Mouse (Mus musculus) myocyte (in vitro differentiated cells): ENCODE measurements around the gene Utp3. TPM values are rescaled to one million over a fixed set of nuclear protein-coding genes. Genes with fewer than 3 reads are reported as not detected.

ENCODE experiments used
- H3K27me3 ChIP-seq: one replicate; pipeline ENCODE4 v1.6.1; 2011; ENCODE audit not compliant: control insufficient read depth, insufficient read depth, insufficient read length
- H3K36me3 ChIP-seq: one replicate; pipeline ENCODE4 v1.6.1; 2011; ENCODE audit not compliant: control insufficient read depth, insufficient read depth
- H3K4me2 ChIP-seq: one replicate; pipeline ENCODE4 v1.6.1; 2011; ENCODE audit warnings: low read depth, control low read depth
- H3K4me3 ChIP-seq: one replicate; pipeline ENCODE4 v1.5.1; 2011; ENCODE audit warnings: mild to moderate bottlenecking, control low read depth, moderate library complexity
- H3K79me2 ChIP-seq: one replicate; pipeline ENCODE4 v1.6.1; 2011; ENCODE audit not compliant: control insufficient read depth, insufficient read depth
- H3ac ChIP-seq: one replicate; pipeline ENCODE4 v1.6.1; 2011; ENCODE audit not compliant: control insufficient read depth, insufficient read length
- CEBPB ChIP-seq: IDR thresholded peaks from 2 replicates; pipeline ENCODE4 v1.6.1; 2011; ENCODE audit warnings: mild to moderate bottlenecking, moderate library complexity; ENCODE audit not compliant: poor library complexity, insufficient read depth, severe bottlenecking
- E2F4 ChIP-seq: IDR thresholded peaks from one replicate; pipeline ENCODE4 v1.6.1; 2011; ENCODE audit warnings: mild to moderate bottlenecking, control low read depth, moderate library complexity; ENCODE audit not compliant: insufficient read depth
- MAX ChIP-seq: IDR thresholded peaks from one replicate; pipeline ENCODE4 v1.6.1; 2011; ENCODE audit warnings: low read depth, mild to moderate bottlenecking, control low read depth
- MYOD1 ChIP-seq, 3 experiments: IDR thresholded peaks; one replicate each; pipeline ENCODE4 v1.6.1; 2011; ENCODE audit warnings: control low read depth in 2 of 3, low read depth in 2 of 3, mild to moderate bottlenecking in 2 of 3, moderate library complexity in 1 of 3; ENCODE audit not compliant: insufficient read length in 2 of 3, control insufficient read depth in 1 of 3
- MYOG ChIP-seq, 3 experiments: IDR thresholded peaks; one replicate each; pipeline ENCODE4 v1.6.1; 2011; ENCODE audit warnings: control low read depth in 2 of 3, low read depth in 2 of 3, mild to moderate bottlenecking in 2 of 3; ENCODE audit not compliant: insufficient read length in 2 of 3, control insufficient read depth in 1 of 3, insufficient read depth in 1 of 3
- POLR2A ChIP-seq: IDR thresholded peaks from one replicate; pipeline ENCODE4 v1.6.1; 2011; ENCODE audit warnings: low read depth, mild to moderate bottlenecking, control low read depth, moderate library complexity; ENCODE audit not compliant: insufficient read length
- POLR2AphosphoS2 ChIP-seq: IDR thresholded peaks from one replicate; pipeline ENCODE4 v1.6.1; 2011; ENCODE audit warnings: low read depth, control low read depth; ENCODE audit not compliant: insufficient read length
- REST ChIP-seq: IDR thresholded peaks from one replicate; pipeline ENCODE4 v1.6.1; 2011; ENCODE audit warnings: mild to moderate bottlenecking, control low read depth, moderate library complexity; ENCODE audit not compliant: insufficient read depth, insufficient read length
- SRF ChIP-seq: IDR thresholded peaks from one replicate; pipeline ENCODE4 v1.6.1; 2011; ENCODE audit warnings: low read depth; ENCODE audit not compliant: control insufficient read depth, insufficient read length
- TCF12 ChIP-seq: IDR thresholded peaks from one replicate; pipeline ENCODE4 v1.6.1; 2011; ENCODE audit warnings: mild to moderate bottlenecking, control low read depth; ENCODE audit not compliant: poor library complexity, insufficient read depth, severe bottlenecking
- TCF3 ChIP-seq: IDR thresholded peaks from one replicate; pipeline ENCODE4 v1.6.1; 2011; ENCODE audit warnings: low read depth, control low read depth; ENCODE audit not compliant: insufficient read length
- USF1 ChIP-seq: IDR thresholded peaks from one replicate; pipeline ENCODE4 v1.6.1; 2011; ENCODE audit warnings: low read depth, mild to moderate bottlenecking, control low read depth, moderate library complexity
- polyA plus RNA-seq: library from polyadenylated mRNA; unstranded; fragments of >200 nt; fragmentation: generic; extraction: Trizol; gene quantifications from one replicate; pipeline ENCODE4 v1.2.1, GENCODE M21; 2012; ENCODE audit warnings: missing spikeins

Utp3 gene
- polyA plus RNA-seq, 1 experiment: 34.5 TPM

DNA sequence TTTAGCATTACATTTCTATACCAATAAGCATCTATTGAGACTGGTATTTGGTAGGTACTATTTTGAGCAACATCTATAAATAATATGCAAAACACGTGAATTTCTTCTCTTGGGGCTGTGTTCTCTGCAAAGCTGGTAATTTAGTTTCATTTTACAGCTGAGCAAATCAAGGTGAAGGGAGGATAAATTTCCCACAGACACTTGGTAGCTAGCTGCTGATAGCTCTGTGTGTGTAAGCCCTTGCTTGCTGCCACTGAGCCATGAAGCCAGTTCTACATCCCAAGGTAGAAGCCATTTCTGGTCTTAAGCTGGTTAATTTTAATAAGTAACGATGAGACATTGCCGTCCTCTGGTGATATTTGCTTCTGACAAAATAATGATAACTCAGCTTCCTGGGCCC is 20.6 kb downstream of the Utp3 start:
- TF ChIP-seq SRF: no peak
- TF ChIP-seq REST: no peak
- no peak for TF ChIP-seq POLR2A
- no peak for TF ChIP-seq MAX
- Histone ChIP-seq H3K4me2 (no peak overlapping the region), H3K27me3 (no peaks in the 10 kb centered on the region), H3ac (no peak overlapping the region), H3K36me3 (no peaks in the 10 kb centered on the region), H3K79me2 (peaks cover 4% of the 10 kb centered on the region), H3K4me3 (no peak overlapping the region)

DNA sequence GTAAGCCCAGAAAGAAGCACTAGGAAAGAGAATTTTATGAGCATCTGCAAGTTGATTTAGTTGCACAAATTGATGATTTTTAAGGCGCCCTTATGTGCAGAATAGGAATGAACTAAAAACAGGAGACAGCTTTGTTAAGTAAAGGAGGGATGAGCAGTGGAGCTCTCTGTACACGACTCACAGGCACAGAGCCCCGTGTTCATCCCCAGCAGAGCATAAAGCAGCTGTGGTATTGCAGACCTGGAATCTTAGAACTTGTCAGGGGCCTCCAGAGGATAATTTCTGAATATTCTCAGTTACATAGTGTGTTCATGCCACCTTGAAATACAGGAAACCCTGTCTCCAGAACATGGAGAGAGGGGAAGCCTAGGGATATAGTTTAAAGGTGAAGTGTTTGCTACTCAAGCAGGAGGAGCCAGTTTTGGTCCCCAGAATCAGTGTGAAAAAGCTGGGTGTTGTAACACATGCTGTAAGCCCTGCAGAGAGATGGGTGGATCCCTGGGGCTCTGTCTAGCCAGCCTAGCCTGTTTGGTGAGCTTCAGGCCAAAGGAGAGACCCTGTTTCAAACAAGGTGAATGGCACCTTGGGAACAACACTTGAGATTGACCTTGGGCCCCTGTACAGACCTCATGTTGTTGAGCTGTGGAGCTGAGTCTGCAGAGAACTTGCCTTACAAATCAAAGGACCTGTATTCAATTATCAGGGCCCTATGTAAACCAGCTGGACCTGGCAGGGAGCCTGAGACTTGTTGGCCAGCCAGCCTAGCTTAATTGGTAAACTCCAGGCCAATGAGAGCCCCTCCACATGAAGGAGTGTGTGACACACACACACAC is 21.5 kb downstream of the Utp3 start:
- Histone ChIP-seq H3K36me3 (no peaks in the 10 kb centered on the region), H3K79me2 (no peaks in the 10 kb centered on the region), H3ac (no peak overlapping the region), H3K4me2 (no peak overlapping the region), H3K4me3 (no peak overlapping the region), H3K27me3 (no peaks in the 10 kb centered on the region)
- TF ChIP-seq CEBPB: no peak
- no peak for TF ChIP-seq SRF
- TF ChIP-seq E2F4: no peak
- no peak for TF ChIP-seq POLR2A
- TF ChIP-seq TCF12: no peak
- TF ChIP-seq MYOG (IDR thresholded peaks at IDR 0.05; ENCODE audit: control insufficient read depth in 1 of 3, insufficient read depth in 1 of 3, insufficient read length in 2 of 3, low read depth in 2 of 3): no peak

DNA sequence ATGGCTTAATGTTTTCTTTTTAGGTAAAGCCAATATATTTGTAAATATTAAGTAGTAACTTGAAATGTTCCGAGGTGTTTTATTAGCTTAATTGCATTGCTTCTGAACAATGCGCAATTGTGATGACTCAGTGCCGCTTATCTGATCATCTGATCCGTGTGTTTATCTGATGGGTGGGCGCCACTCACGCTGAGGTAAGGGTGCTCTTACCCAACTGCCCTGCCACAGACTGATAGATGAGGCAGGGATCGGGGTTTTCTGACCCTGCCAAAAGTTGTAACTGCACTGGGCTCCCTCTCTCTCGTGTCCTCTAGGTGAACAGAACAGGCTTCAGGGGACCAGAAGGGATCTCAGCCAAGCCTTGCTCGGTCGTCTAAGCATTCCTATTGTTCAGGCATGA is 26.4 kb downstream of the Utp3 start:
- Histone ChIP-seq H3K4me2 (no peak overlapping the region), H3K4me3 (no peak overlapping the region), H3K79me2 (peaks cover 8% of the 10 kb centered on the region), H3K27me3 (no peaks in the 10 kb centered on the region), H3ac (no peak overlapping the region), H3K36me3 (no peaks in the 10 kb centered on the region)
- no peak for TF ChIP-seq E2F4
- no peak for TF ChIP-seq USF1
- no peak for TF ChIP-seq TCF3
- no peak for TF ChIP-seq MYOD1 (IDR thresholded peaks at IDR 0.05; ENCODE audit: control insufficient read depth in 1 of 3, insufficient read length in 2 of 3, low read depth in 2 of 3)
- TF ChIP-seq CEBPB: no peak
- no peak for TF ChIP-seq POLR2A
- no peak for TF ChIP-seq MAX
- no peak for TF ChIP-seq MYOG (IDR thresholded peaks at IDR 0.05; ENCODE audit: control insufficient read depth in 1 of 3, insufficient read depth in 1 of 3, insufficient read length in 2 of 3, low read depth in 2 of 3)
- no peak for TF ChIP-seq SRF
- TF ChIP-seq POLR2AphosphoS2: no peak
- no peak for TF ChIP-seq TCF12
- TF ChIP-seq REST: no peak

GRCm38 (mm10) chr5:88581343-88581742 is 27.1 kb downstream of the Utp3 start:
- Histone ChIP-seq H3K36me3 (no peaks in the 10 kb centered on the region), H3K4me3 (no peak overlapping the region), H3K4me2 (no peak overlapping the region), H3K79me2 (peaks cover 8% of the 10 kb centered on the region), H3K27me3 (no peaks in the 10 kb centered on the region), H3ac (no peak overlapping the region)
- no peak for TF ChIP-seq MYOD1 (IDR thresholded peaks at IDR 0.05; ENCODE audit: control insufficient read depth in 1 of 3, insufficient read length in 2 of 3, low read depth in 2 of 3)
- TF ChIP-seq E2F4: no peak
- no peak for TF ChIP-seq SRF
- TF ChIP-seq MAX: no peak
- no peak for TF ChIP-seq USF1
- no peak for TF ChIP-seq TCF12
- TF ChIP-seq POLR2A: no peak
- peak in 1 of 3 experiments; percentile 53 for TF ChIP-seq MYOG (IDR thresholded peaks at IDR 0.05; ENCODE audit: control insufficient read depth in 1 of 3, insufficient read depth in 1 of 3, insufficient read length in 2 of 3, low read depth in 2 of 3)

GRCm38 (mm10) chr5:88583271-88584031 is 29.2 kb downstream of the Utp3 start:
- Histone ChIP-seq H3K4me3 (no peak overlapping the region), H3K27me3 (no peaks in the 10 kb centered on the region), H3K36me3 (no peaks in the 10 kb centered on the region), H3K4me2 (no peak overlapping the region), H3K79me2 (peaks cover 8% of the 10 kb centered on the region), H3ac (no peak overlapping the region)
- TF ChIP-seq MYOG (IDR thresholded peaks at IDR 0.05; ENCODE audit: control insufficient read depth in 1 of 3, insufficient read depth in 1 of 3, insufficient read length in 2 of 3, low read depth in 2 of 3): no peak
